Mouse (Mus musculus) spleen, postnatal 36 days (tissue): ENCODE data around the gene Atp8a2.

Experiments
- DNase-seq, 2 experiments: peaks; one replicate each; pipeline ENCODE4 v3.0.0; 2022; ENCODE audit warnings: low spot score in 2 of 2, mixed read lengths in 1 of 2

The Atp8a2 gene

GRCm38 (mm10) chr14:60196884-60197283 lies at the start of gene Atp8a2:
Atp8a2 (minus strand) TSS chr14:60197179.
- no peak for DNase-seq

- no peak for DNase-seq
Measured at GRCm38 (mm10) chr14:60238551-60238950, 41.6 kb upstream of the Atp8a2 start.

- no peak for DNase-seq
Measured at GRCm38 (mm10) chr14:60219886-60220285, 22.9 kb upstream of the Atp8a2 start.

GRCm38 (mm10) chr14:60217616-60218015 lies 20.6 kb upstream of the Atp8a2 start:
- DNase-seq: no peak

GRCm38 (mm10) chr14:60216125-60216524 lies 19.1 kb upstream of the Atp8a2 start:
- DNase-seq: no peak

- no peak for DNase-seq
Measured at GRCm38 (mm10) chr14:60215000-60215399, 18.0 kb upstream of the Atp8a2 start.

- DNase-seq: no peak
Measured at GRCm38 (mm10) chr14:60214040-60214439, 17.1 kb upstream of the Atp8a2 start.

GRCm38 (mm10) chr14:60209166-60209565 lies 12.2 kb upstream of the Atp8a2 start:
- no peak for DNase-seq

GRCm38 (mm10) chr14:60204993-60205392 lies 8.0 kb upstream of the Atp8a2 start:
- DNase-seq: no peak

- DNase-seq: no peak
Measured at GRCm38 (mm10) chr14:60195999-60196398, 980 bp downstream of the Atp8a2 start.

- no peak for DNase-seq
Measured at GRCm38 (mm10) chr14:60194606-60195005, 2.4 kb downstream of the Atp8a2 start.

- DNase-seq: no peak
Measured at GRCm38 (mm10) chr14:60189771-60190170, 7.2 kb downstream of the Atp8a2 start.

GRCm38 (mm10) chr14:60188201-60188825 lies 8.7 kb downstream of the Atp8a2 start:
- DNase-seq: no peak

GRCm38 (mm10) chr14:60181306-60181705 lies 15.7 kb downstream of the Atp8a2 start:
- DNase-seq: no peak

GRCm38 (mm10) chr14:60178571-60178955 lies 18.4 kb downstream of the Atp8a2 start:
- DNase-seq: no peak

GRCm38 (mm10) chr14:60177614-60178570 lies 19.1 kb downstream of the Atp8a2 start:
- DNase-seq: no peak

GRCm38 (mm10) chr14:60176891-60177613 lies 19.9 kb downstream of the Atp8a2 start:
- no peak for DNase-seq

- DNase-seq: no peak
Measured at GRCm38 (mm10) chr14:60176469-60176890, 20.5 kb downstream of the Atp8a2 start.

GRCm38 (mm10) chr14:60172286-60173055 lies 24.5 kb downstream of the Atp8a2 start:
- no peak for DNase-seq

GRCm38 (mm10) chr14:60170845-60171610 lies 26.0 kb downstream of the Atp8a2 start:
- DNase-seq: no peak

GRCm38 (mm10) chr14:60163367-60163766 lies 33.6 kb downstream of the Atp8a2 start:
- no peak for DNase-seq
